Mouse (Mus musculus) adrenal gland, adult (tissue): ENCODE results near the gene Acer2.
"Not testable (repeated sequence)": the region's sequence is repeated elsewhere in the genome, so short reads cannot be mapped to it uniquely, and the experiment has no call there.

Experiments
- DNase-seq, 2 experiments: peaks; one replicate each; pipeline ENCODE4 v3.0.0; 2022 to 2023; ENCODE audit warnings: low spot score in 1 of 2; ENCODE audit not compliant: inconsistent age in 2 of 2

Acer2 gene

GRCm38 (mm10) chr4:86874146-86874847 is at the start of gene Acer2:
Acer2 (plus strand) TSS chr4:86874396.
- DNase-seq, result peak; percentile 96 to 98

DNA sequence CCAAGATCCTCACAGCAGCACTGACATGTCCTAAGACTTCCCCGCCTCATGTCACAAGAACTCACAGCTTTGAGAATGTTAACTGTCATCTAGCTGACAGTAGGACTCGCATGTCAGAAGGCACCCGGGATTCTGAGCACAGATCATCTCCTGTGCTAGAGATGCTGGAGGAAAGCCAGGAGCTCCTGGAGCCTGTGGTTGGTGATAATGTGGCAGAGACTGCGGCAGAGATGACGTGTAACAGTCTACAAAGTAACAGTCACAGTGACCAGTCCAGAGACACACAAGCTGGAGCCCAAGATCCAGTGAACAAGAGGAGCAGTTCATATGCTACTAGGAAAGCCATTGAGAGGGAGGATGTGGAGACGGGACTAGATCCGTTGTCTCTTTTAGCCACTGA is 49.1 kb upstream of the Acer2 start:
- no peak for DNase-seq

GRCm38 (mm10) chr4:86831896-86832295 is 42.3 kb upstream of the Acer2 start:
- DNase-seq, result no peak

- DNase-seq, result not testable (repeated sequence)
These were observed 33.1 kb upstream of the Acer2 start for GRCm38 (mm10) chr4:86841141-86841540.

- peak in 1 of 2 experiments; percentile 60 for DNase-seq
These were observed 28.8 kb upstream of the Acer2 start for GRCm38 (mm10) chr4:86845384-86845783.

DNA sequence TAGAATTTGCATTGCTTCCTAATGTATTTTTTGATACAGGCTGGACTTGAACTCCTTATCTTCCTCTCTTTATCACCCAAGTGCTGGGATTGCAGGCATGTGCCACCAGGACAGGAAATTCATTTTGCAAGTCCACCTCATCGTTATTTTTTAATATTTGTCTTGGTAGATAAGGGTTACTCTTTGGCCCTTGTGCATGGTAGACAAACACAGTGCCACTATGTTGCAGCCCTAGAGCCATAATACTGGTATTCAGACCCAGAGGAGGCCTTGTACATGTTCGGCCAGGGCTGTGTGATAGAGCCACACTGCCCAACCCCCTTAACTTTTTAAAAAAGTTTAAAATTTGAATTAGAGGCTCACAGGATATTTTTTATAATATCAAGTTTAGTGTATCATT is 26.9 kb upstream of the Acer2 start:
- DNase-seq, result no peak

DNA sequence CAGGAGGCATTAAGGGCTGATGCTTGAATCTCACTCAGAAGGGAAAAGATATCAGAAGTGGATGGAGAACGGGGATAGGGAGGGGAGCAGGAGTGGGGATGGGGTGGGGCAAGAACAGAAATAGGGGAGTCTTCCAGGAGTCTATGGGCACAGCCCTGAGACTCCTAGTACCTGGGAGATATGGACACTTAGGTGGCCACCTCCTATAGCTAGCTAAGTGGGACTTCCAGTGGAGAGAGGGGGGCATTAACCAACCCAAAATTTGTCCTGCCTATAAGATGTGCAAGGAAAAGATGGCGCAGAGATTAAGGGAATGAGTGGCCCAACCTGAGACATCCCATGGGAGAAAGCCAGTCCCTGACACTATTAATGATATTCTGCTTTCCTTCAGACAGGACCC is 22.9 kb upstream of the Acer2 start:
- DNase-seq, result no peak

GRCm38 (mm10) chr4:86852018-86852417 is 22.2 kb upstream of the Acer2 start:
- DNase-seq, result no peak

DNA sequence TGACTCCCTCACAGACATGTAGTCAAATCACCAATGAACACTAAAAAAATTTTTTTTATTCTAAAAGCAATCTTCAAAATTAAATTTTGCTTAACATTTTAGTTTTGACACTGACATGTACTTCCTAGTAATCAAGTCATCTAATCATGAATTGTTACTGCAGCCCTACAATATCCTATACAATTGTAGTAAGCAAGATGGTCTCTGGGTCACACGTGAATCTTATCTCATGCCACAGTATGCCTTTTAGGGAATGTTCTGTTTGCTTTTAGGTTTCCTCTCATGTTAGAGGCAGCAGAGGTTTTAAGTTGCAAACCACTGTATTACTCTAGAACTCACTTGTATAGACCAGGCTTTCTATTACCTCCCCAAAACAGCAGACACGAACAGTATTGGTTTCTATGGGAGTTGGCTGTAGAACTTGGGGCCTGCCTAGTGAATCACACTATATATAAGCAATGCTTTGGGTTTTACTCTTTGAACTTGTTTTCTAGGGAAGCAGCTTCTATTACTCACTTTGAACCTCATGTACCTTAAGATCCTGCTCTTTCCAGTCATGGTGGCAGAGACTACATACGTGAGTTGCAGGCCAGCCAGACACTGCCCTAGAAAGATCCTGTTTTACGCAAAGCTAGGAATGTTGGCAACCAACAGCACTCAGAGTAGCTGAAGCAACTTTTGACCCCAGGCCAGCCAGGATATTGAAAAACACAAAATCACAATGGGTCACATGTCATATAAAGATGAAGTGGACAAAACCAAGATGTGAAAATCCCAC is 21.2 kb upstream of the Acer2 start:
- peak in 1 of 2 experiments; percentile 45 for DNase-seq

GRCm38 (mm10) chr4:86856304-86857112 is 17.7 kb upstream of the Acer2 start:
- peak in 1 of 2 experiments; percentile 31 for DNase-seq

DNA sequence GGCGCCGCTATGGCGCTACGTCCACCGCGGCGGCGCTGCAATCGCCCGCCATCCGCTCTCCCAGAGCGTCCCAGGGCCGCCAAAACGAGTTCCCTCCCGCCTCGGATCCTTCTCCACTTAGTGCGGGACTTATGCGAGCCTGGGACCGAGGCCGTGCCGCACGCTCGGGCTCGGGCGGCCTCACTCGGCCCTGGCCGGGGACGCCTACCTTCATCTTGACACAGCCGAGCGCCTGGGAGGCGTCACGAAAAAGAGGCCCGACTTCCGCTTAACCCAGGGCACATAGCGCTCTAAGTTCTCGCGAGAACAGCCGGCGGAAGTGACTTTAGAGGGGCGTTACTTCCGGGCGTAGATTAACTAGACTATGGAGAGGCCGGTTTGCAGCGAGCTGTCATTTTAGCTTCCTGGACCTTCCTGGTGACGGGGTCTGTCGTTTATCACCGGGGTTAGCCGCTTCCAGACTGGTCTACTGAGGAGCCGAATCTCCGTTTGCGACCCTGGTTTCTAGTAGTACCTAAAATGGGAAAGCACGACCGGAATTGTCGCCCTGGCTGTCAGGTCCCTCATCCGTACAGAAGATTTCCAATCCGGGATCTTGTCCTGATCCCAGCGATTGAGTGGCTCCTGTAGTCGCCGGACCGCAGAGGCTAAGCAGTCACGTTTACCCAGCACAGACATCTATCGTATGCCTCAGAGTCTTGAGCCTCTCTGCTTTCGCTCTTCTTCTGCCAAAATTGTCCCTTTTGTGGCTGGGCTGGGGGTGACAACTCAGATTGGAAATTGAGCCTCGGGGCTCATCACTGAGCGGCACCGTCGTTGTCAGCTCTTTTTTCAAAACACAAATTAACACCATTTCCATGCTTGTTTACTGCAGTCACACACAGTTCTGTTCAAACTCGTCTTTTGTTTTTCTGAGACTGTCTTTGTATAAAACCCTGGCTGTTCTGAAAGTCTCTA is 16.8 kb upstream of the Acer2 start, which contains the start of gene Rps6:
Gene Rps6, minus strand, starts transcription at position 300 of the 957 bp plus-strand sequence.
- peak; percentile 96 to 99 for DNase-seq

DNA sequence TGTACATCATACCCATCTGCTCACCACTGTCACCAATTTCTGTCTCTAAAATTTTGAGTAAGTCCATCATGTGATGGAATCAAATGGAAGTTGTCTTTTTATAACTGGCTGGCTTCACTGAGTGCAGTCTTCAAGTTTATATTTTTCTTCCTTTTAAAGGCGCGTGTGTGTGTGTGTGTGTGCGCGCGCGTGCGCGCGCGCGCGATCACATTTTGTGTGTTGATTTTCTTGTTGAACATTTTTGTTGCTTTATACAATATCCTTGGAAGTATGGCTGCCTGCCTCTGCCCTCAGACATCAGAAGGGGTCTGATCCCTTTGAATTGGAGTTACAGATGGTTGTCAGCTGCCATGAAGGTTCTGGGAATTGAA is 16.1 kb upstream of the Acer2 start:
- DNase-seq, result peak in 1 of 2 experiments; percentile 54

DNA sequence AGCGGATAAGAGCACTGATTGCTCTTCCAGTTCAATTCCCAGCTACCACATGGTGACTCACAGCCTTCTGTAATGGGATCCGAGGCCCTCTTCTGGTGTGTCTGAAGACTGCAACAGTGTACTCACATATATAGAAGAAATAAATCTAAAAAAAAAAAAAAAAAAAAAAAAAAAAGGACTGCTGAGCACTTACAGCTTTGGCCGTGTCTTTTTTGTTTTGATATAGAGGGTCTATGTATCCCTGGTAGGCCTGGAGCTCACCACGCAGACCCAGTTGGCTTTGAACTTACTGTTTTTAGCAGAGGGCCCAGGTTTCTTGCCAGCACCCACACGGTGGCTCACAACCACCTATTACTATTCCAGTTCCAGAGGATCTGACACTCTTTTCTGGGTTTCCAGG is 10.1 kb upstream of the Acer2 start:
- no peak for DNase-seq

DNA sequence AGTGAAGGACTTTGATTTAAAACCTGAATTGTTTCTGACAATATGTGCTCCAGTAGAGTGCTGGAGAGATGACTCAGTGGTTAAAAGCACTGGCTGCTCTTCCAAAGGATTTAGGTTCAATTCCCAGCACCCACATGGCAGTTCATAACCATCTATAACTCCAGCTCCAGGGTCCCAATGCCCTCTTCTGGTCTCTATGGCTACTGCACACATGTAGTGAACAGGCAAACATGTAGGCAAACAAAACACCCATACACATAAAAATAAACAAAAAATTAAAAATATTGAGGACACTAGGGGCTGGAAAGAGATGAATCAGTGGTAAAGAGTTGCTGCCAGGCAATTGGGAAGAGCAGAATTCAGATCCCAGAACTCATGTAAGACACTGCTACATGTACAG is 2.2 kb upstream of the Acer2 start:
- no peak for DNase-seq

- DNase-seq, result no peak
These were observed 1.1 kb upstream of the Acer2 start for GRCm38 (mm10) chr4:86873072-86873471.

DNA sequence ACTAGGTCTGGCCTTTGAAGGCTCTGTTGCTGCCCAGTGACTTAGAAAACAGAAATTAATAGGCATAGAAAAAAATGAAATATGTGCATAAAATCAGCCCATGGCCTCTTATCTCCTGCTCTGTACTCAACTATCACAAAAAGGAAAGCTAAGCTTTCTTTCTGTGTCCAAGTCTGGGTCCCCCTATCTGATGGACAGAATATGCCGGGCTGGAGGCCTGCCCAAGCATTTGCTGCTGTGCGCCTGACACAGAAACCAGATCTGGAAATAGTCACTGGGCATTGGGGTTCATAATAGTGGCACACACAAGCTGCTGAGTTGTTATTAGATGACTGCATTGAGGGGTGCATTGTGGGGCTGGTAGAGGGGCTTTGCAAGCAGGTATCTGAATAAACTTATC is 5.3 kb downstream of the Acer2 start:
- no peak for DNase-seq

DNA sequence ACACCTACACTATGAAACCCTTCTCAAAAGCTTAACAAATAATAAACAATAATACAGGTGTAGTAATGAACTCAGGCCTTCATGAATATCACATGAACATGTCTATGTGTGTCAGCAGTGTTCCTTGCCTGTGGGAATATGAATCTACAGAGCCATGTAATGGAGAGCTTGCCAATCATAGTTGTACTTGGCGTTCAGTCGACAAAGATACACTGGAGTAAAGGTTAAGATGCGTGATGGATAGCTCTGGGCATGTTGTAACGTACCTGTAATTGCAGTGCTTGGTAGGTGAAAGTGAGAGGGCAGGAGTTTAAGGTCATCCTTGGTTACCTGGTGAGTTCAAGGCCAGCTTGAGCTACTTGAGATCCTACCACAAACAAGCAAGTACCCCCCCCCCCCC is 7.0 kb downstream of the Acer2 start:
- no peak for DNase-seq

GRCm38 (mm10) chr4:86882413-86882812 is 8.2 kb downstream of the Acer2 start:
- no peak for DNase-seq

DNA sequence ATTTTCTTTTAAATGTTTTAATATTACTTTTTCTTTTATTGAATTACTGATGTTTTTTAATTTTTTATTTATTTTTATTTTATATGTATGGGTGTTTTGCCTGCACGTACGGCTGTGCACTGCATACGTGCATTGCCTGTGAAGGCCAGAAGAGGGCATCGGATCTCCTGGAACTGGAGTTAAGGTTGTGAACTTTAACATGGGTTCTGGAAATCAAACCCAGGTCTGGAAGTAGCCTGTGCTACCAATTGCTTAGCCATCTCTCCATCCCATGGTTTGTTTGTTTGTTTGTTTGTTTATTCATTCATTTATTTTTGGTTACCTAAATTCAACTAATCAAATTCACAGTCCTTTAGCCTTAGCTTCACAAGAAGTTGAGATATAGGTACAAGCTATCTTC is 10.7 kb downstream of the Acer2 start:
- DNase-seq, result peak; percentile 28 to 76

DNA sequence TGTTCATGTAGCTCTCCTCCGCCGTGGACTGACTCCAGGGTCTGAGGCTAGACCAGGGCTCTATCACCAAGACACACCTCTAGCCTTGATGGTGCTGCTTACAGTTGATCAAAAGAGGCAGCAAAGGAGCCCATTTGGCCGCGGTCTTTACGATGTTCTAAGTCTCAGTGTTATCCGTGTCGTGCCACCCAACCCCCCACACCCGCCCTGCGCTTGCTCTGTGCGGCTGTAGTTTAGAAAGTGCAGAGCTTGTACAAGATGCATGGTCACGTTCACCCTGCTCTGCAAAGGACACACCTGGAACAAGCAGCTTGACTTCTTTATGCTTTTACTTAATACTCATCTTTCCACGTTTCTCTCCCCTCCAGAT is 11.6 kb downstream of the Acer2 start:
- no peak for DNase-seq
